Mouse (Mus musculus): ENCODE data around the gene Rab42. TPM values are rescaled to one million over a fixed set of nuclear protein-coding genes. Genes with fewer than 3 reads are reported as not detected.

Rab42 gene
- polyA plus RNA-seq, 1 experiment from 2014 or later = 0.58 TPM

- peak overlapping the region; percentile 84; the same call in 1 of the 2 replicates for H3K4me3 ChIP-seq (replicated peaks)
- WGBS = 88% methylated on average over 5 of the region's 5 CpGs
- no peak for ATAC-seq
- peak overlapping the region; percentile 57 for H3K4me2 ChIP-seq (replicated peaks)
- peaks cover 27% of the 10 kb centered on the region for H3K4me1 ChIP-seq (replicated peaks)
- no peaks in the 10 kb centered on the region for H3K9me3 ChIP-seq
- no peaks in the 10 kb centered on the region for H3K27me3 ChIP-seq
- no peaks in the 10 kb centered on the region for H3K36me3 ChIP-seq
- no peak overlapping the region for H3K27ac ChIP-seq
- no peak overlapping the region for H3K9ac ChIP-seq (replicated peaks)
These were observed 40.9 kb downstream of the Rab42 start for GRCm38 (mm10) chr4:132262358-132262616.

DNA sequence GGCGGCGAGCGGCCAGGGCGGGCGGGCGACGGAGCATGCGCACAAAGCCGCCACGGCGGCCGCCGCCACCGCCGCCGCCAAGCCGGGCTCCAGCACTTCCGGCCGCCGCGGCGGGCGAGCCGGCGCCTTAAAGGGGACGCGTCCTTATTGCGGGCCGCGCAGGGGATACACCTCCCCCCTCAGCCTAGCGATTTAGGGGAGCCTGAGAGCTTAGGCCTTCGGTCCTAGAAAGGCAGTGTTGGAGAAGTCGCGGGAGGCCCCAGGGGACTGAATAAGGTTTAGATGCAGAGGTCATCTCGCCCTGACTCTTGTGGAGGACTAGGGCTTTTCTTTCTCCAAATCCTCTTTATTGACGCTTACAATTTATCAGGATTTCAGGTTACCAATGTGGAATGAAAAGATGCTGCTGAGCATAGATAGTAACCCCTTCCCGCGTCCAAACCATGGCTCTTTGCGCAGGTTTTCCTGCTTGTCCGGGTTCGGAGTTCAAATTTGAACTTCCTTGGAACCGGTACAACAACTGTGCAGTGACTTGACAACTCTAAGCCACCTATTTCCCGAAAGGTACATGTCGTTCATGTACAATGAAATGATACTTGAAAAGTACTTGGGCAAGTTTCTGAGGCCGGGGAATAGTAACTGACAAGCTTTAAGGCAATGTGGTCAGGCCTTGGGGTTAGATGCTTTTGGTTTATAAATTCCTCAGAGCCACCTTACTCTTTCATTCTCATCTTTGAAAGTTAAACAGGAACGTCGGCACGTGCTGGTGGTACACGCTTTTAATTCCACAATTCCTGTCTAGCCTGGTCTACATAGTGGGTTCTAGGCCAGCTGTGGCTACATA is 41.4 kb downstream of the Rab42 start, which contains the start of gene Gmeb1:
Gene Gmeb1 (minus strand): TSS at position 89 of the 844 bp plus-strand sequence.
- H3K9ac ChIP-seq (replicated peaks) = peak within 1 kb of the TSS; percentile 95
- H3K4me2 ChIP-seq (replicated peaks) = peak within 1 kb of the TSS; percentile 91
- H3K36me3 ChIP-seq = no peaks in the 10 kb centered on the region
- 22% methylated on average over 29 of the region's 49 CpGs for WGBS
- no peaks in the 10 kb centered on the region for H3K9me3 ChIP-seq
- H3K4me3 ChIP-seq (replicated peaks) = peak within 1 kb of the TSS; percentile 84
- no peaks in the 10 kb centered on the region for H3K27me3 ChIP-seq
- H3K27ac ChIP-seq = peak within 1 kb of the TSS; percentile 92
- peak; percentile 96 for ATAC-seq
- H3K4me1 ChIP-seq (replicated peaks) = peaks cover 27% of the 10 kb centered on the region

DNA sequence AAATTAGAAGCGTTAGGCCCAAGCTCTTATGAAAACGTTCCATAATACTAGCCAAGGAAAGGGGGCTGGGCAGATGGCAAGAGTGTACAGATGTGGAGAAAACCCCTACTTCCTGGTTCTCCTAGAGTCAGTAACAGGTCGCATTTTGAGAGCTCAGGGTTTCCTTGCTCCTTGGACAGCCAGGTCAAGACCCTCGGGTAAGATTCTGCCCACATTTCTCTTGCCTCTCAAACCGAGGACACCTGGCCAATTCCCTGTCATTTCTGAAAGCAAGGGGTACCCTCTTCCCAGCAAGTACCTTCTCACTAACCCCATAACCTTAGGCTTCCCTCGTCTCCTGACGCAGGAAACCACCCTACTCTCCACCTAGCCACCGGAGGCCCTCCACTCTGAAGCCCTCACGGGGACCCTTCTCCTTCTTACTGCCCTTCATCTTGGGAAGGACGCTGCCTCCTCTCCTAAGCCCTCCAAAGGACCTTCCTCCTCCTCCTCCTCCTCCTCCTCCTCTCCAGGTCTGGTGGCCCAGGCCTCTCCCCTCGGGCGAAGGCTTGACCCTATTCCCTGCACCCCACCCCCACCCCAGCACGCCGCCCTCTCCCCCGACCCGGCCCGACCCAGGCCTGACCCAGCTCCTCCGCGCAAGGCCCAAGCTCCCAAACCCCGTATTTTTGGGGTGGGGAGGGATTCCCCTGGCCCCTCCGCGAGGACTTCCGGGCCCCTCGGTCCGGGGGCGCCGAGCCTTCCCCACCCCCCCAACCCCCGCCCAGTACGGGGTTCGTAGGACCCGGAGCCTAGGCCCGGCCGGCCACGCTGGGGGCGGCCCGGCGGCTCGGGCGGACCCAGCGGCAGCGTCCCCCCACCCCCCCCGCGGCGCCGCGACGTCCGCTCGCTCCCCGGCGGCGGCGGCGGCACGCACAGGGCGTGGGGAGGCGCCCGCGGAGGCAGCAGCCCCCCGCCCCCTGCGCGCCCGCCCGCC is 42.5 kb downstream of the Rab42 start:
- whole genome bisulfite sequencing = 5% methylated on average over 26 of the region's 64 CpGs
- H3K9ac ChIP-seq (replicated peaks) = peak overlapping the region; percentile 95
- H3K4me1 ChIP-seq (replicated peaks) = peaks cover 27% of the 10 kb centered on the region
- H3K9me3 ChIP-seq = no peaks in the 10 kb centered on the region
- peak overlapping the region; percentile 92 for H3K27ac ChIP-seq
- H3K4me3 ChIP-seq (replicated peaks) = peak overlapping the region; percentile 84
- H3K4me2 ChIP-seq (replicated peaks) = peak overlapping the region; percentile 91
- H3K36me3 ChIP-seq = no peaks in the 10 kb centered on the region
- H3K27me3 ChIP-seq = no peaks in the 10 kb centered on the region
- peak; percentile 79 for ATAC-seq

DNA sequence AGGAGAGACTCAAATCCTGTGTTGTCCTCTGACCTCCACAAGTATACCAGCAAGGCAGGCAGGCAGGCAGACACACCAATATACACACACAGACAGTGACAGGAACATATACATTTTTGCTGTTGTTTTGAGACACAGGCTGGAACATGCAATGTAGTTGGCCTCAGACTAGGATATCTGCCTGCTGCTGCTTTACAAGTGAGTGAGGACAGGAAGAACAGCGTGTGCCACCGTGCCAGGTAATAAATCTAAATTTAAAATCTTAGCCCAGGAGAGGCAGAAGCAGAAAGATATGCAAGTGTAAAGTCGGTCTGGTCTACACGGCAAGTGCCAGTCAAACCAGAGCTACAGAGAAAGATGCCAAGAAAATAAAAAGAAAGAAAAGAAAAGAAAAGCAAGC is 43.9 kb downstream of the Rab42 start:
- H3K9me3 ChIP-seq = no peaks in the 10 kb centered on the region
- no peak overlapping the region for H3K4me3 ChIP-seq (replicated peaks)
- no peak overlapping the region for H3K27ac ChIP-seq
- WGBS = 97% methylated on average over 4 of the region's 4 CpGs
- H3K4me1 ChIP-seq (replicated peaks) = peaks cover 27% of the 10 kb centered on the region
- H3K36me3 ChIP-seq = no peaks in the 10 kb centered on the region
- no peak overlapping the region for H3K9ac ChIP-seq (replicated peaks)
- peak overlapping the region; percentile 91 for H3K4me2 ChIP-seq (replicated peaks)
- no peaks in the 10 kb centered on the region for H3K27me3 ChIP-seq
- ATAC-seq = no peak

- H3K27ac ChIP-seq = no peak overlapping the region
- H3K4me1 ChIP-seq (replicated peaks) = peaks cover 24% of the 10 kb centered on the region
- H3K27me3 ChIP-seq = no peaks in the 10 kb centered on the region
- peaks cover 9% of the 10 kb centered on the region for H3K36me3 ChIP-seq
- no peak overlapping the region for H3K9ac ChIP-seq (replicated peaks)
- H3K4me3 ChIP-seq (replicated peaks) = no peak overlapping the region
- 91% methylated on average over 3 of the region's 3 CpGs for WGBS
- no peaks in the 10 kb centered on the region for H3K9me3 ChIP-seq
- no peak for ATAC-seq
- no peak overlapping the region for H3K4me2 ChIP-seq (replicated peaks)
These were observed 46.8 kb downstream of the Rab42 start for GRCm38 (mm10) chr4:132256384-132256783.

- Histone ChIP-seq H3K36me3 (peaks cover 23% of the 10 kb centered on the region), H3K4me2 (replicated peaks) (no peak overlapping the region), H3K9ac (replicated peaks) (no peak overlapping the region), H3K4me3 (replicated peaks) (no peak overlapping the region), H3K27me3 (no peaks in the 10 kb centered on the region), H3K4me1 (replicated peaks) (peaks cover 18% of the 10 kb centered on the region), H3K9me3 (no peaks in the 10 kb centered on the region), H3K27ac (no peak overlapping the region)
- WGBS = 81% methylated on average over 3 of the region's 3 CpGs
- no peak for ATAC-seq
These were observed 48.2 kb downstream of the Rab42 start for GRCm38 (mm10) chr4:132254986-132255385.

DNA sequence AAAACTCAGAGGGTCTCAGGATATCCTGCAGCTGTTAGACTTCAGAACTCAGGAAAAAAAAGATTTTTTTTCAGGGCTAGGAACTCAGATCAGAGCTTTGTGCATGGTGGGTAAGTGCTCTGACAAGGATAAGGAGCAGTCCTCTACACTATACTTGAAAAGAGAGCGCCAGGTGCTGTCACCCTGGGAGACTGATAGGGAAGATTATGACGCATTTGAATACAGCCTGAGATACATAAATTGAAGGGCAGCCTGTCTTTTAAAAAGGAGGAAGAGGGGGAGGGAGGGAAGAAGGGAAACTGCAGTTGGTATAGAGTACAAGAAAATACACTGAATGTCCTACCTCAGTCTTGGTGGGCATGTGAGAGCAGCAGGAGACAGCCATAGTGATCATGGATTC is 49.6 kb downstream of the Rab42 start:
- Histone ChIP-seq H3K36me3 (peaks cover 35% of the 10 kb centered on the region), H3K4me2 (replicated peaks) (no peak overlapping the region), H3K27me3 (no peaks in the 10 kb centered on the region), H3K9me3 (no peaks in the 10 kb centered on the region), H3K9ac (replicated peaks) (no peak overlapping the region), H3K4me1 (replicated peaks) (0 out of 2 replicates have a peak, but pooled peaks cover 5% of the 10 kb centered on the region), H3K4me3 (replicated peaks) (no peak overlapping the region), H3K27ac (peak overlapping the region; percentile 10; the same call in 1 of the 2 replicates)
- ATAC-seq = no peak
- 80% methylated on average over 2 of the region's 2 CpGs for WGBS

DNA sequence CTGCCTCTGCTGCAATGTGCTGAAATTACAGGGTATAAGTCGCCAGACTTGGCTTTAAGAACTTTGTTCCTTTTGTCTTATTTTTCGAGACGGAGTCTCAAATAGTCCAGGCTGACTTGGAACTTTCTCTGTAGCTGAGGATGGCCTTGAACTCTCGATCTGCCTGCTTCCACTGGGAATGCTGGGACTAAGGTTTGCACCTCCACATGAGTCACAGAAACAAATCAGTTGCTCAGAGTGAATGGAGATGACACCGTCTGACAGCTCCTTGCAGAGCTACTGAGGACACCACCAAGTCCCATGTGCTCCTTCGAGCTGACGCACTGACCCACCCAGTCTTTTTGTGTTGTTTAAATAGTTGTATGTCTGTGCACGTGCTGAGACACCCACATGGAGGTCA is 50.1 kb downstream of the Rab42 start:
- Histone ChIP-seq H3K36me3 (peaks cover 40% of the 10 kb centered on the region), H3K27ac (no peak overlapping the region), H3K4me1 (replicated peaks) (0 out of 2 replicates have a peak, but pooled peaks cover 5% of the 10 kb centered on the region), H3K27me3 (no peaks in the 10 kb centered on the region), H3K9me3 (no peaks in the 10 kb centered on the region), H3K9ac (replicated peaks) (no peak overlapping the region), H3K4me2 (replicated peaks) (no peak overlapping the region), H3K4me3 (replicated peaks) (no peak overlapping the region)
- WGBS = 91% methylated on average over 8 of the region's 8 CpGs
- ATAC-seq = no peak

Other genes starting within 250 kb of the Rab42 start
- gene Gm10300, start 228.7 kb downstream of the Rab42 start, polyA plus RNA-seq (2015; fragmentation: Nextera tagmentation; extraction: Ambion mirVana) = not detected in 2 replicates
- gene Epb41, start 228.1 kb downstream of the Rab42 start, polyA plus RNA-seq (2015; fragmentation: Nextera tagmentation; extraction: Ambion mirVana) = 120 and 122 TPM in 2 replicates
- gene Oprd1, start 158.9 kb downstream of the Rab42 start, polyA plus RNA-seq (2015; fragmentation: Nextera tagmentation; extraction: Ambion mirVana) = 0.09 and 0.24 TPM in 2 replicates
- gene Ythdf2, start 91.1 kb downstream of the Rab42 start, polyA plus RNA-seq (2015; fragmentation: Nextera tagmentation; extraction: Ambion mirVana) = 146 and 149 TPM in 2 replicates
- gene Gmeb1, start 41.8 kb downstream of the Rab42 start, polyA plus RNA-seq (2015; fragmentation: Nextera tagmentation; extraction: Ambion mirVana) = 49.4 and 50.3 TPM in 2 replicates
- 53.6 and 54.1 TPM in 2 replicates for gene Taf12, start 29.0 kb downstream of the Rab42 start, polyA plus RNA-seq (2015; fragmentation: Nextera tagmentation; extraction: Ambion mirVana)
- 78.6 and 83.6 TPM in 2 replicates for gene Trnau1ap, start 26.2 kb upstream of the Rab42 start, polyA plus RNA-seq (2015; fragmentation: Nextera tagmentation; extraction: Ambion mirVana)
- 54.1 and 54.6 TPM in 2 replicates for gene Rcc1, start 50.2 kb upstream of the Rab42 start, polyA plus RNA-seq (2015; fragmentation: Nextera tagmentation; extraction: Ambion mirVana)
- gene Phactr4, start 119.1 kb upstream of the Rab42 start, polyA plus RNA-seq (2015; fragmentation: Nextera tagmentation; extraction: Ambion mirVana) = 13.0 and 14.3 TPM in 2 replicates
- 17.8 and 20.9 TPM in 2 replicates for gene Med18, start 160.5 kb upstream of the Rab42 start, polyA plus RNA-seq (2015; fragmentation: Nextera tagmentation; extraction: Ambion mirVana)
- 7.6 and 9.2 TPM in 2 replicates for gene Sesn2, start 207.1 kb upstream of the Rab42 start, polyA plus RNA-seq (2015; fragmentation: Nextera tagmentation; extraction: Ambion mirVana)
- 1,327 and 1,380 TPM in 2 replicates for gene Atpif1, start 230.3 kb upstream of the Rab42 start, polyA plus RNA-seq (2015; fragmentation: Nextera tagmentation; extraction: Ambion mirVana)
- 158 and 173 TPM in 2 replicates for gene Dnajc8, start 232.2 kb upstream of the Rab42 start, polyA plus RNA-seq (2015; fragmentation: Nextera tagmentation; extraction: Ambion mirVana)

All from midbrain, embryonic 13.5 days (tissue).